Mouse (Mus musculus) inflammation-experienced regulatory T-cells (primary cell): ENCODE data around the gene B3galt4. TPM values are rescaled to one million over a fixed set of nuclear protein-coding genes. Genes with fewer than 3 reads are reported as not detected.

Experiments used
- polyA plus RNA-seq, 2 experiments: library from polyadenylated mRNA; unstranded; fragments of 100-300 nt; shearing (Covaris generic); gene quantifications; one replicate each; pipeline ENCODE4 v1.2.1; 2017

The B3galt4 gene
- polyA plus RNA-seq: 10 to 100 TPM; 21.9 to 44.0 TPM

GRCm38 (mm10) chr17:33951021-33951946 lies at the start of gene B3galt4:
Gene B3galt4, minus strand, starts transcription at chr17:33951488.

GRCm38 (mm10) chr17:34000150-34000537 lies 48.9 kb upstream of the B3galt4 start, which contains the start of gene H2-K1:
Gene H2-K1, minus strand, starts transcription at chr17:34000347.

GRCm38 (mm10) chr17:33955555-33956214 lies 4.4 kb upstream of the B3galt4 start, which contains the start of the genes Vps52 and Rps18:
Gene Vps52, plus strand, starts transcription at chr17:33955812.
Gene Rps18, minus strand, starts transcription at chr17:33956001.

GRCm38 (mm10) chr17:33940206-33940805 lies 11.0 kb downstream of the B3galt4 start, which contains the start of the genes Pfdn6 and Wdr46:
Gene Pfdn6, minus strand, starts transcription at chr17:33940343.
Gene Wdr46, plus strand, starts transcription at chr17:33940660.

GRCm38 (mm10) chr17:33929371-33930279 lies 21.7 kb downstream of the B3galt4 start, which contains the start of gene Rgl2:
Gene Rgl2, plus strand, starts transcription at chr17:33929543.

GRCm38 (mm10) chr17:33915671-33916250 lies 35.5 kb downstream of the B3galt4 start, which contains the start of the genes Tapbp and Zbtb22:
Gene Tapbp, plus strand, starts transcription at chr17:33915899.
Gene Zbtb22, plus strand, starts transcription at chr17:33915904.

GRCm38 (mm10) chr17:33909077-33909868 lies 42.0 kb downstream of the B3galt4 start, which contains the start of gene Daxx:
Gene Daxx, plus strand, starts transcription at chr17:33909414.

GRCm38 (mm10) chr17:33904835-33905234 lies 46.5 kb downstream of the B3galt4 start, which contains the start of gene Platr17:
Gene Platr17, plus strand, starts transcription at chr17:33905135.

Other genes starting within 250 kb of the B3galt4 start
- 100 to 1,000 TPM in 1 of 2 experiments, 10 to 100 TPM in 1; 96.3 to 115 TPM for gene March2, start 232.8 kb downstream of the B3galt4 start, polyA plus RNA-seq
- gene Rab11b, start 191.0 kb downstream of the B3galt4 start, polyA plus RNA-seq: 100 to 1,000 TPM; 270 to 275 TPM
- gene Angptl4, start 169.7 kb downstream of the B3galt4 start, polyA plus RNA-seq: 1 to 10 TPM; 3.2 to 7.7 TPM
- gene Kank3, start 141.0 kb downstream of the B3galt4 start, polyA plus RNA-seq: 10 to 100 TPM in 1 of 2 experiments, 1 to 10 TPM in 1; 6.9 to 16.4 TPM
- 100 to 1,000 TPM; 768 to 791 TPM for gene Rps28, start 126.9 kb downstream of the B3galt4 start, polyA plus RNA-seq
- 100 to 1,000 TPM; 295 to 298 TPM for gene Ndufa7, start 126.9 kb downstream of the B3galt4 start, polyA plus RNA-seq
- gene Cd320, start 108.4 kb downstream of the B3galt4 start, polyA plus RNA-seq: 10 to 100 TPM; 12.7 to 26.5 TPM
- gene Gm7029, start 77.7 kb downstream of the B3galt4 start, polyA plus RNA-seq: not detected
- gene Kifc1, start 60.8 kb downstream of the B3galt4 start, polyA plus RNA-seq: 1 to 10 TPM; 5.4 to 5.9 TPM
- gene Platr17, start 46.4 kb downstream of the B3galt4 start, polyA plus RNA-seq: 1 to 10 TPM; 2.7 to 8.0 TPM
- gene Daxx, start 42.1 kb downstream of the B3galt4 start, polyA plus RNA-seq: 100 to 1,000 TPM in 1 of 2 experiments, 10 to 100 TPM in 1; 88.4 to 128 TPM
- 100 to 1,000 TPM; 609 to 631 TPM for gene Tapbp, start 35.6 kb downstream of the B3galt4 start, polyA plus RNA-seq
- gene Zbtb22, start 35.6 kb downstream of the B3galt4 start, polyA plus RNA-seq: 10 to 100 TPM; 19.7 to 30.0 TPM
- gene Rgl2, start 21.9 kb downstream of the B3galt4 start, polyA plus RNA-seq: 100 to 1,000 TPM; 129 to 170 TPM
- gene Pfdn6, start 11.1 kb downstream of the B3galt4 start, polyA plus RNA-seq: 100 to 1,000 TPM; 132 to 142 TPM
- gene Wdr46, start 10.8 kb downstream of the B3galt4 start, polyA plus RNA-seq: 10 to 100 TPM; 59.2 to 75.0 TPM
- gene Vps52, start 4.3 kb upstream of the B3galt4 start, polyA plus RNA-seq: 10 to 100 TPM; 69.7 to 81.8 TPM
- 1,000 to 10,000 TPM; 1,990 to 2,168 TPM for gene Rps18, start 4.5 kb upstream of the B3galt4 start, polyA plus RNA-seq
- gene H2-K1, start 48.9 kb upstream of the B3galt4 start, polyA plus RNA-seq: over 10,000 TPM; 12,130 to 12,778 TPM
- 10 to 100 TPM; 35.6 to 38.2 TPM for gene Ring1, start 73.2 kb upstream of the B3galt4 start, polyA plus RNA-seq
- gene H2-Ke6, start 76.6 kb upstream of the B3galt4 start, polyA plus RNA-seq: 100 to 1,000 TPM; 289 to 375 TPM
- 100 to 1,000 TPM in 1 of 2 experiments, 10 to 100 TPM in 1; 96.5 to 149 TPM for gene Slc39a7, start 80.2 kb upstream of the B3galt4 start, polyA plus RNA-seq
- 10 to 100 TPM; 66.1 to 98.3 TPM for gene Rxrb, start 80.3 kb upstream of the B3galt4 start, polyA plus RNA-seq
- gene Col11a2, start 87.9 kb upstream of the B3galt4 start, polyA plus RNA-seq: 1 to 10 TPM in 1 of 2 experiments, under 1 TPM in 1; 0.72 to 3.2 TPM
- 10 to 100 TPM; 31.7 to 45.1 TPM for gene H2-Oa, start 140.9 kb upstream of the B3galt4 start, polyA plus RNA-seq
- 100 to 1,000 TPM in 1 of 2 experiments, 10 to 100 TPM in 1; 99.4 to 105 TPM for gene H2-DMa, start 168.1 kb upstream of the B3galt4 start, polyA plus RNA-seq
- 100 to 1,000 TPM; 199 to 255 TPM for gene Brd2, start 171.1 kb upstream of the B3galt4 start, polyA plus RNA-seq
- gene H2-DMb2, start 191.8 kb upstream of the B3galt4 start, polyA plus RNA-seq: 10 to 100 TPM; 11.6 to 22.4 TPM
- 10 to 100 TPM in 1 of 2 experiments, 1 to 10 TPM in 1; 2.8 to 12.1 TPM for gene H2-DMb1, start 201.6 kb upstream of the B3galt4 start, polyA plus RNA-seq
- gene Tap1, start 236.1 kb upstream of the B3galt4 start, polyA plus RNA-seq: 100 to 1,000 TPM; 379 to 418 TPM
- gene Psmb9, start 236.3 kb upstream of the B3galt4 start, polyA plus RNA-seq: 100 to 1,000 TPM; 443 to 527 TPM
- gene Psmb8, start 246.2 kb upstream of the B3galt4 start, polyA plus RNA-seq: 1,000 to 10,000 TPM; 1,068 to 1,232 TPM